Mouse (Mus musculus) ES-E14 (cell line): ENCODE results near the gene Cks1brt.

Source experiments
- HCFC1 ChIP-seq: IDR thresholded peaks from 2 replicates; pipeline ENCODE4 v1.6.1; 2012; ENCODE audit warnings: low read length, inconsistent platforms, borderline replicate concordance; ENCODE audit not compliant: insufficient read depth
- ZC3H11A ChIP-seq: IDR thresholded peaks from 2 replicates; pipeline ENCODE4 v1.6.1; 2012; ENCODE audit warnings: low read depth, mild to moderate bottlenecking, inconsistent platforms, low read length, borderline replicate concordance

DNA sequence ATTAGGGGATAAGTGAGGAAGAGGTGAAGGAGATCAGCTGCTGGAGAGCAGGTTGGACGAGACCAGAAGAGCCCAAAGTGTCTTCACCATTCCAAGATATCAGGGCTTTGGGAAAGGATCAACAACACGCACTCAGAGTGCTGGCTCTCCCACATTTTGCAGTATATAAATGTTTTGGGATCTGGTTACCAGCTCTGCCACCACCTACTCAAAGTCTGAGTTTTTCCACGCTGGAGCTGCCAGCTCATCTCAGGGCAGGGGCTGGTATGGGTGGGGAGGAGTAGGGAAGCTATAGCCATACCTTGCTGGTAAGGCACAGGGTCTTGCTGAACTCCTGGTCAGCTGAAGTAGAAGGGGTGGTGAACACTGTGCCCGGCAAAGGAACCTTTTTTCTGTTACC is 68.5 kb downstream of the Cks1brt start:
- no peak for TF ChIP-seq HCFC1
- no peak for TF ChIP-seq ZC3H11A
